Mouse (Mus musculus) testis, adult 2 months (tissue): ENCODE measurements around the gene Stum. TPM values are rescaled to one million over a fixed set of nuclear protein-coding genes. Genes with fewer than 3 reads are reported as not detected.

ENCODE experiments used
- H3K27ac ChIP-seq: fragments of 200-500 bp; 2 replicates; pipeline ENCODE4 v1.5.1; 2012; ENCODE audit warnings: low read depth, low read length; ENCODE audit not compliant: control insufficient read depth, insufficient read depth
- H3K27me3 ChIP-seq: fragments of 200-500 bp; 2 replicates; pipeline ENCODE4 v1.6.1; 2012; ENCODE audit warnings: mild to moderate bottlenecking, low read length, moderate library complexity; ENCODE audit not compliant: control insufficient read depth, insufficient read depth
- H3K36me3 ChIP-seq: fragments of 200-500 bp; 2 replicates; pipeline ENCODE4 v1.6.1; 2012; ENCODE audit warnings: mild to moderate bottlenecking, low read length; ENCODE audit not compliant: control insufficient read depth, insufficient read depth
- H3K4me1 ChIP-seq: fragments of 200-500 bp; 2 replicates; pipeline ENCODE4 v1.6.1; 2012; ENCODE audit warnings: low read length; ENCODE audit not compliant: control insufficient read depth, insufficient read depth
- H3K4me3 ChIP-seq: fragments of 200-500 bp; 2 replicates; pipeline ENCODE4 v1.5.1; 2012; ENCODE audit warnings: low read depth, mild to moderate bottlenecking, low read length, moderate library complexity, mixed read lengths; ENCODE audit not compliant: control insufficient read depth
- CTCF ChIP-seq: fragments of 200-500 bp; IDR thresholded peaks from 2 replicates; pipeline ENCODE4 v1.5.1; 2012; ENCODE audit warnings: low read depth, mild to moderate bottlenecking, inconsistent platforms, low read length, moderate library complexity; ENCODE audit not compliant: control insufficient read depth, insufficient read depth, insufficient replicate concordance
- POLR2A ChIP-seq: fragments of 200-500 bp; IDR thresholded peaks from 2 replicates; pipeline ENCODE4 v1.6.1; 2012; ENCODE audit warnings: low read depth, mild to moderate bottlenecking, inconsistent platforms, low read length, moderate library complexity; ENCODE audit not compliant: control insufficient read depth
- polyA plus RNA-seq: library from polyadenylated mRNA; depleted of rRNA; stranded (reverse); fragments of >200 nt; gene quantifications from 2 replicates; pipeline ENCODE4 v1.2.3, GENCODE M21; 2012; rRNA removed

The Stum gene
- polyA plus RNA-seq: 0.27 and 0.77 TPM in 2 replicates

DNA sequence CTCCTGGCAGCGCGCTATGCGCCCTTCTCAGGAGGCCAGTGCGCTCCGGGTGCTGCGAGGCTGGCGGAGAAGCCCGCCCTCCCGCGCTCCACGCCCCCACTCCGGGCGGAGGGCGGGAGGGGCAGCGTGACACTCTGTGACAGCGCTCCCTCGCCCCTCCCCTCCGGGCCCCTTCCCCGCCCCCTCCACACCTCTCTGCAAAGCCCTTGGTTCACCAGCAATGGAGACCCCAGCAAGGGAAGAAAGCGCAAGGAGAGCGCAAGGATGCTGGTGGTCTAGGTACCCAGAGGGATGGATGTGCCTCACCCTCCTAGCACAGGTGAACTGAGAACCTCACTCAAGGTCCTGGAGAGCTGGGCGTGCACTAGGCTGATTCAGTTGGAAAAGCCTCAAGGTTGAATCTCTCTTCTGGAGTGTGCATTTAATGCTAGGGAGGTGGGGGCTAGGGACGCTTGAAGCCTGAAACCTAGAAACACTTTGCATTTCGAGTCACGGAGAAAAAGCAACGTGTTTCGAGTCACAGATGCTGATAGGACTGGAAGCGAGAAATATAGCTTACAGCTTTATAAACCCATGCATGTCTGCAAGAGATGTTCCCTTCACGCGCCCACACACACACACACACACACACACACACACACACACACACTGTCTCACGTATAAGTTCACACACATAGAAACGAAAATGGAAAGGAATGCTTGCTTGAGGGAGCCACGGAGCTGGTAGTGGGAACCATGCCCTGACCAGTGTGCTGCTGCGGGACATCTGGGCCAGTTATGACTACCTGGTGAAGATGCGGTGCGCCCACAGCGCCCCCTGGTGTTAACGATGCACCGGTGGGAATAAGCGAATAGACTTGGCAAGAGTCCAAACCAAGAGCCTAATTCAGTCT, at the start of gene Stum:
Gene Stum, minus strand, starts transcription at position 106 of the 893 bp plus-strand sequence.
- H3K4me1 ChIP-seq: peaks cover 6% of the 10 kb centered on the region
- no peaks in the 10 kb centered on the region for H3K36me3 ChIP-seq
- no peaks in the 10 kb centered on the region for H3K27me3 ChIP-seq
- peak within 1 kb of the TSS; percentile 2; the same call in 1 of the 2 replicates for H3K4me3 ChIP-seq
- TF ChIP-seq CTCF (peak; percentile 88; the same call in 1 of the 2 replicates), POLR2A (no peak)
- no peak within 1 kb of the TSS for H3K27ac ChIP-seq

DNA sequence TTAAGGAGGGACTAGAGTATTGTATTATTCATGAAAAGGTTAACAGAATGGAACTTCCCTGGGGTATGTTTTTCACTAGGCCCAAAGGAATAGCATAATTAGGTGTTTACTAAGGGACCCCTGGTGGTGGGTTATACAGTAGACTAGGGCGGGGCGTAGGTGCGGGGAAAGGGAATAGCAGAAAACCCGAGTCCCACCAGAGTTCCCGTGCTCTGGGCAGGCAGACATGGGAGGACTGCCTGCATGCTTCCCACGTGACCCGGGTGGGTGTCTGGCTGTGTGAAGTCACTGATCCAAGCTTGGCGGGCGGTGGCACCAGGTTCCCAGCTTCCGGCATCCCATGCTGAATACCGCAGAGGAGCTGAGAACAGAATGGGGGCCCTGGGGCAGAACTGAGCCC, 49.4 kb upstream of the Stum start:
- Histone ChIP-seq H3K36me3 (no peaks in the 10 kb centered on the region), H3K4me1 (no peaks in the 10 kb centered on the region), H3K4me3 (no peak overlapping the region), H3K27me3 (no peaks in the 10 kb centered on the region), H3K27ac (no peak overlapping the region)
- TF ChIP-seq CTCF: no peak
- TF ChIP-seq POLR2A: no peak

DNA sequence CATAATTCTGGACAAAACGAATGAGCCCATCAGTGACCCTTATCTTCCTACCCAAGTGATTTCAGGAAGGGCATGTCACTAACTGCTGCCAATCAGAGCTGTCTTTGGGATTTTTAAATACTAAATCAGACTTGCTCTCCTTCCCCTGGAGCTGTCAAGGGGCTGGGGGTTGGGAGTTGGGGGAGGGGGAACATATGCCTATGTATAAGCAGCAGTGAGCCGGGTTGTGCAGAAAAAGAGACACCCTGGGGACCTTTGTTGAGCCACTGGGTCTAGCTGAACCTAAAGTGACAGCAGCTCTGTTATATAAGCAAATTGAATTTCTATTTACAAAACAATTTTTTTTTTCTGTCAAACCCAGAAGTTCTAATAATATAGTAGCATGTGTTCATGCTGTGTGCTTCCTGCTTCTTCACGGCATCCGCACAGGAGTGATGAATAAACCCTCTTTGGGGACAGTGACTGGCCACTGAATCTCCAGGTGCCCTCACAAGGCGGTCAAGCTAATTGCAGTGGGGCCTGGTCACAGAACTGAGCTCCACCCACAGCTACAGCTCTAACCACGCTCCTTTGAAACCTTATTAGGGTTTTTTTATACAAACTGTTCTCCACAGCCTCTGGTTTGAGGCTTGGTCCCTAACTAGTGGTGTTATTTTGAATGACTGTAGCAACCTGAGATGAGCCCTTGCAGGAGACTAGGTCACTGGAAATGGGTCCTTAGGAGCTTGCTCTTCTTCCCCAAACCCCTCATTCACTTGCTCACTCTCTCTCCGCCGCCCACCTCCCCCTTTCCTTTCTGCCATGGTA, 47.4 kb upstream of the Stum start:
- Histone ChIP-seq H3K4me1 (no peaks in the 10 kb centered on the region), H3K27ac (no peak overlapping the region), H3K4me3 (no peak overlapping the region), H3K27me3 (no peaks in the 10 kb centered on the region), H3K36me3 (no peaks in the 10 kb centered on the region)
- TF ChIP-seq POLR2A (no peak), CTCF (no peak)

DNA sequence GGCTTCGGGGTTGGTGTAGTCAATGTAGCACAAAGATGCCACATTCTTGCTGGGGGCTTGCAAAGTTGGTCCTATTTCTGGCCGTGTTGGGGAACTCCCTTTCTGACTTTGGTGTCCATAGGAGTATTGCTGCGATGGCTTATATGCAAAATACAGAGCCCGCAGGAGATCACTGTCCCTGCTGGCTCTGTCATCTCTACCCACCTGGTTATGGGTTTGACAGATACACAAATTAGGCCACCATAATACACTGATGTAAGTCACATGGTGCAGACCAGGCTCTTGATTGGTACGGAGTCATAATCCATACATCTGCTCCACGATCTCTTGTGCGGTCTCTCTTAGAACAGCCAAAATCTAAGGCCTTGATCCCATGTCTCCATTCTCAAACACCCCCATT, 46.5 kb upstream of the Stum start:
- no peaks in the 10 kb centered on the region for H3K4me1 ChIP-seq
- TF ChIP-seq POLR2A: no peak
- TF ChIP-seq CTCF: no peak

DNA sequence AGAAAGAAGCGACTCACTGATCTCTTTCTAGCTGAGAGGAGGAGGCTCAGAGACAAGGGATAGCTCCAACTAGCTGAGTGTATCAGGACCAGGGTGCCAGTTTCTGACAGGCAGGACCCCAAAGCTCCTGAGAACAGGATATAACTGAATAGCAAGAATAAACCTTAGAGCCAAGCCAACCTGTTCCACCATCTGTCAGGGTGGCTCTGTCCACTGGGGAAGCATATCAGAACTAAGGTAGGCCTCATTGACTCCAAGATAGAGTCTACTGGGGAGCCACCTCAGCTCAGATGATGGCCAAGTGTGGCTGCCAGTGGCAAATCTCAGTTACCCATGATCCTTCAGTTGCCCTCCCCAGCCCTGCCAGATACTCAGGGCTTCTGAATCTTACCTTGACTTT, 42.0 kb upstream of the Stum start:
- no peak for TF ChIP-seq POLR2A
- Histone ChIP-seq H3K27ac (no peak overlapping the region), H3K36me3 (no peaks in the 10 kb centered on the region), H3K4me3 (no peak overlapping the region), H3K4me1 (no peaks in the 10 kb centered on the region), H3K27me3 (no peaks in the 10 kb centered on the region)

More for the DNA sequence above, 46.5 kb upstream of the Stum start:
- no peak overlapping the region for H3K4me3 ChIP-seq
- H3K36me3 ChIP-seq: no peaks in the 10 kb centered on the region
- H3K27ac ChIP-seq: no peak overlapping the region
- no peaks in the 10 kb centered on the region for H3K27me3 ChIP-seq

DNA sequence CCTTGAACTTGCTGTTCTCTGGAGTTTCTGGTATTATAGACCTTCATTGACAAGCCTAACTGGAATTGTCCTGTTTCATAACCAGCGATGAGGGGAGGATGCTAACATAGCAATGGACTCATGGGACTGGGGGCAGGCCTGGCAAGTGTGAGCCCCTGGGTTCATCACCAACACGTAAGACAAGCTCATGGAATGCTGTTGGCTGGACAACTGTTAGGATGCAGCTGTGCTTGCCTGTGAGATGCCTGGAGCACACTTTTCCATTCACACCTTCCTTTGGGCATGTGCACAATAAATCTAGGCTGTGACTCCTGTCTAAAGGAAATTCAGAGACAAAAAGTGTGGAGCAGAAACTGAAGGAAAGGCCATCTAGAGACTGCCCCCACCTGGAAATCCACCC, 40.0 kb upstream of the Stum start:
- H3K4me3 ChIP-seq: no peak overlapping the region
- no peak for TF ChIP-seq CTCF
- no peak for TF ChIP-seq POLR2A
- H3K36me3 ChIP-seq: no peaks in the 10 kb centered on the region
- no peaks in the 10 kb centered on the region for H3K27me3 ChIP-seq
- no peaks in the 10 kb centered on the region for H3K4me1 ChIP-seq
- H3K27ac ChIP-seq: no peak overlapping the region

DNA sequence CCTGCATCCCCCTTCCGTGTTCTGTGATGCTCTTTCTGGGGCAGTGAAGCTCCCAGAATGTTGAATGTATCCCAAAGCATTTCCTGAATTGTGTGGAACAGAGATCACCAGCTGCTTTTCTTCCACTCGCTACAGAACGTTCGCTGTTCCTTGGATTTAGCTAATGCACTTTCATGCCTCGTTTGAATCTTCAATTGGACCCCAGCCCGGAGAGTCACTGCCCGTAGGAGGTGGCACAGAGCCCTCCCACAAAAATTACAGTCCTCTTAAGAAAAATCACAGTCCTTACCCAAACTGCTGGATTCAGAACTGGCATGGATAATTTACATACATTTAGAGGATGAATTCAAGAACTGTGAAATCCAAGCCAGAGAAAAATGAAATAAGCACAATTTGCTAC, 36.9 kb upstream of the Stum start:
- no peak overlapping the region for H3K27ac ChIP-seq
- no peaks in the 10 kb centered on the region for H3K4me1 ChIP-seq
- no peak for TF ChIP-seq CTCF
- no peak for TF ChIP-seq POLR2A
- no peaks in the 10 kb centered on the region for H3K36me3 ChIP-seq
- no peak overlapping the region for H3K4me3 ChIP-seq
- no peaks in the 10 kb centered on the region for H3K27me3 ChIP-seq
